Mouse (Mus musculus) MEL (cell line): ENCODE results near the gene Edc3. TPM values are rescaled to one million over a fixed set of nuclear protein-coding genes. Genes with fewer than 3 reads are reported as not detected.
A peak's percentile ranks its signal among the peaks of the same experiment; 100 is the strongest.

ENCODE experiments used
- DNase-seq: peaks from one replicate; pipeline ENCODE4 v3.0.0; 2011; ENCODE audit warnings: low read depth, low spot score
- H3K27ac ChIP-seq: 2 replicates; pipeline ENCODE4 v1.5.1; 2012; ENCODE audit warnings: low read depth, mild to moderate bottlenecking, control low read depth, low read length, moderate library complexity; ENCODE audit not compliant: control insufficient read depth
- H3K27me3 ChIP-seq, 2 experiments: fragments of 150-350 bp in 1 of 2; sonication (generic) in 1 of 2; 2 replicates each; pipeline ENCODE4 v1.6.1; 2012; ENCODE audit warnings: low read length in 2 of 2, mild to moderate bottlenecking in 2 of 2, improper control_type of control experiment in 1 of 2, moderate library complexity in 1 of 2; ENCODE audit not compliant: insufficient read depth in 2 of 2, control insufficient read depth in 1 of 2
- H3K36me3 ChIP-seq, 2 experiments: 2 replicates each; pipeline ENCODE4 v1.6.1; 2012 to 2014; ENCODE audit warnings: low read length in 2 of 2, improper control_type of control experiment in 1 of 2, inconsistent platforms in 1 of 2, mild to moderate bottlenecking in 1 of 2; ENCODE audit not compliant: insufficient read depth in 2 of 2, control insufficient read depth in 1 of 2
- H3K4me1 ChIP-seq, 2 experiments: fragments of 150-350 bp in 1 of 2; sonication (generic) in 1 of 2; 2 replicates each; pipeline ENCODE4 v1.6.1; 2012; ENCODE audit warnings: low read length in 2 of 2, improper control_type of control experiment in 1 of 2, mild to moderate bottlenecking in 1 of 2; ENCODE audit not compliant: insufficient read depth in 2 of 2, control insufficient read depth in 1 of 2
- H3K4me3 ChIP-seq, 2 experiments: fragments of 150-350 bp in 1 of 2; sonication (generic) in 1 of 2; 2 replicates each; pipeline ENCODE4 v1.5.1; 2012; ENCODE audit warnings: low read depth in 2 of 2, low read length in 2 of 2, mild to moderate bottlenecking in 2 of 2, moderate library complexity in 2 of 2, control low read depth in 1 of 2, improper control_type of control experiment in 1 of 2; ENCODE audit not compliant: control insufficient read depth in 1 of 2, insufficient read depth in 1 of 2
- H3K79me2 ChIP-seq: 2 replicates; pipeline ENCODE4 v1.6.1; 2012; ENCODE audit warnings: mild to moderate bottlenecking, low read length, moderate library complexity; ENCODE audit not compliant: control insufficient read depth, poor library complexity, insufficient read depth
- H3K9ac ChIP-seq: 2 replicates; pipeline ENCODE4 v1.6.1; 2012; ENCODE audit warnings: low read depth, mild to moderate bottlenecking, control low read depth, low read length, moderate library complexity; ENCODE audit not compliant: control insufficient read depth, poor library complexity, severe bottlenecking
- H3K9me3 ChIP-seq: fragments of 150-350 bp; sonication (generic); replicated peaks from 2 replicates; pipeline ENCODE4 v1.6.1; 2012; ENCODE audit warnings: mild to moderate bottlenecking, low read length, improper control_type of control experiment, moderate library complexity; ENCODE audit not compliant: insufficient read depth
- BHLHE40 ChIP-seq: IDR thresholded peaks from 2 replicates; pipeline ENCODE4 v1.6.1; 2012; ENCODE audit warnings: low read depth, mild to moderate bottlenecking, inconsistent platforms, low read length, improper control_type of control experiment, borderline replicate concordance
- CHD1 ChIP-seq: IDR thresholded peaks from 2 replicates; pipeline ENCODE4 v1.6.1; 2012; ENCODE audit warnings: low read depth, mild to moderate bottlenecking, inconsistent platforms, low read length, improper control_type of control experiment
- CHD2 ChIP-seq: IDR thresholded peaks from 2 replicates; pipeline ENCODE4 v1.6.1; 2011; ENCODE audit warnings: low read length, improper control_type of control experiment
- CTCF ChIP-seq, 3 experiments: IDR thresholded peaks in 2 of 3; conservative IDR thresholded peaks in 1 of 3; 2 replicates each; pipeline ENCODE4 v1.5.1; 2011 to 2012; ENCODE audit warnings: low read length in 3 of 3, low read depth in 2 of 3, mild to moderate bottlenecking in 2 of 3, improper control_type of control experiment in 1 of 3, inconsistent platforms in 1 of 3, mixed read lengths in 1 of 3, moderate library complexity in 1 of 3; ENCODE audit not compliant: control insufficient read depth in 1 of 3, insufficient read depth in 1 of 3, poor library complexity in 1 of 3, severe bottlenecking in 1 of 3
- EP300 ChIP-seq, 2 experiments: IDR thresholded peaks; 2 replicates each; pipeline ENCODE4 v1.6.1; 2011; ENCODE audit warnings: improper control_type of control experiment in 2 of 2, low read length in 2 of 2, low read depth in 1 of 2, mild to moderate bottlenecking in 1 of 2
- ETS1 ChIP-seq: IDR thresholded peaks from 2 replicates; pipeline ENCODE4 v1.6.1; 2012; ENCODE audit warnings: low read depth, mild to moderate bottlenecking, inconsistent platforms, low read length, improper control_type of control experiment, moderate library complexity
- GABPA ChIP-seq: IDR thresholded peaks from 2 replicates; pipeline ENCODE4 v1.6.1; 2012; ENCODE audit warnings: low read depth, mild to moderate bottlenecking, inconsistent platforms, low read length, improper control_type of control experiment, moderate library complexity
- GATA1 ChIP-seq: IDR thresholded peaks from 2 replicates; pipeline ENCODE4 v1.6.1; 2011; ENCODE audit warnings: low read depth, low read length, improper control_type of control experiment
- HCFC1 ChIP-seq: IDR thresholded peaks from 2 replicates; pipeline ENCODE4 v1.6.1; 2012; ENCODE audit warnings: low read depth, mild to moderate bottlenecking, inconsistent platforms, low read length, improper control_type of control experiment, moderate library complexity
- MAX ChIP-seq: IDR thresholded peaks from 2 replicates; pipeline ENCODE4 v1.6.1; 2011; ENCODE audit warnings: low read length, improper control_type of control experiment
- MAZ ChIP-seq: IDR thresholded peaks from 2 replicates; pipeline ENCODE4 v1.6.1; 2012; ENCODE audit warnings: low read depth, mild to moderate bottlenecking, inconsistent platforms, low read length, improper control_type of control experiment
- MEF2A ChIP-seq: IDR thresholded peaks from 2 replicates; pipeline ENCODE4 v1.6.1; 2014; ENCODE audit warnings: low read depth, mild to moderate bottlenecking, inconsistent platforms, low read length, improper control_type of control experiment; ENCODE audit not compliant: poor library complexity, insufficient replicate concordance, severe bottlenecking; ENCODE audit errors: extremely low read depth
- MXI1 ChIP-seq: IDR thresholded peaks from 2 replicates; pipeline ENCODE4 v1.6.1; 2011; ENCODE audit warnings: mild to moderate bottlenecking, low read depth, low read length, improper control_type of control experiment
- MYB ChIP-seq: IDR thresholded peaks from 2 replicates; pipeline ENCODE4 v1.6.1; 2011; ENCODE audit warnings: mild to moderate bottlenecking, low read depth, low read length, improper control_type of control experiment
- MYC ChIP-seq: IDR thresholded peaks from 2 replicates; pipeline ENCODE4 v1.6.1; 2011; ENCODE audit warnings: low read depth, mild to moderate bottlenecking, low read length, improper control_type of control experiment, moderate library complexity
- NELFE ChIP-seq: IDR thresholded peaks from 2 replicates; pipeline ENCODE4 v1.6.1; 2011; ENCODE audit warnings: low read depth, low read length, improper control_type of control experiment
- POLR2A ChIP-seq, 2 experiments: IDR thresholded peaks; 2 replicates each; pipeline ENCODE4 v1.6.1; 2011 to 2012; ENCODE audit warnings: low read length in 2 of 2, mild to moderate bottlenecking in 2 of 2, control low read depth in 1 of 2, improper control_type of control experiment in 1 of 2, low read depth in 1 of 2, moderate library complexity in 1 of 2; ENCODE audit not compliant: control insufficient read depth in 1 of 2, insufficient read depth in 1 of 2, poor library complexity in 1 of 2
- POLR2AphosphoS2 ChIP-seq: IDR thresholded peaks from 2 replicates; pipeline ENCODE4 v1.6.1; 2011; ENCODE audit warnings: low read length, improper control_type of control experiment
- POLR2AphosphoS5 ChIP-seq: IDR thresholded peaks from 2 replicates; pipeline ENCODE4 v1.6.1; 2012; ENCODE audit warnings: low read depth, borderline replicate concordance, mild to moderate bottlenecking, inconsistent platforms, low read length, moderate library complexity, mixed read lengths
- RAD21 ChIP-seq: IDR thresholded peaks from 2 replicates; pipeline ENCODE4 v1.6.1; 2011; ENCODE audit warnings: mild to moderate bottlenecking, low read depth, low read length, improper control_type of control experiment
- RCOR1 ChIP-seq: IDR thresholded peaks from 2 replicates; pipeline ENCODE4 v1.6.1; 2012; ENCODE audit warnings: low read depth, mild to moderate bottlenecking, inconsistent platforms, low read length, improper control_type of control experiment
- TAL1 ChIP-seq: IDR thresholded peaks from 2 replicates; pipeline ENCODE4 v1.6.1; 2012; ENCODE audit warnings: mild to moderate bottlenecking, inconsistent platforms, low read length, moderate library complexity, mixed read lengths
- TBP ChIP-seq: IDR thresholded peaks from 2 replicates; pipeline ENCODE4 v1.8.0; 2011; ENCODE audit warnings: low read depth, low read length, improper control_type of control experiment
- TCF12 ChIP-seq: IDR thresholded peaks from 2 replicates; pipeline ENCODE4 v1.6.1; 2014; ENCODE audit warnings: low read depth, mild to moderate bottlenecking, inconsistent platforms, low read length, improper control_type of control experiment, moderate library complexity
- UBTF ChIP-seq: IDR thresholded peaks from 2 replicates; pipeline ENCODE4 v1.6.1; 2012; ENCODE audit warnings: low read depth, mild to moderate bottlenecking, inconsistent platforms, low read length, improper control_type of control experiment, moderate library complexity, borderline replicate concordance; ENCODE audit not compliant: insufficient read depth
- USF2 ChIP-seq, 2 experiments: IDR thresholded peaks; 2 replicates each; pipeline ENCODE4 v1.6.1; 2011 to 2012; ENCODE audit warnings: improper control_type of control experiment in 2 of 2, low read length in 2 of 2, borderline replicate concordance in 1 of 2, inconsistent platforms in 1 of 2, low read depth in 1 of 2, mild to moderate bottlenecking in 1 of 2; ENCODE audit not compliant: insufficient read depth in 1 of 2
- ZC3H11A ChIP-seq: IDR thresholded peaks from 2 replicates; pipeline ENCODE4 v1.6.1; 2012; ENCODE audit warnings: low read depth, mild to moderate bottlenecking, inconsistent platforms, low read length, improper control_type of control experiment
- ZKSCAN1 ChIP-seq: IDR thresholded peaks from 2 replicates; pipeline ENCODE4 v1.6.1; 2012; ENCODE audit warnings: low read depth, mild to moderate bottlenecking, inconsistent platforms, low read length, improper control_type of control experiment, moderate library complexity
- ZMIZ1 ChIP-seq: IDR thresholded peaks from 2 replicates; pipeline ENCODE4 v1.6.1; 2012; ENCODE audit warnings: low read depth, mild to moderate bottlenecking, inconsistent platforms, low read length, improper control_type of control experiment, moderate library complexity
- polyA plus RNA-seq, 2 experiments: library from polyadenylated mRNA; stranded (reverse) in 1 of 2; unstranded in 1 of 2; fragments of >175 nt in 1 of 2; fragments of >200 nt in 1 of 2; gene quantifications; 2 replicates each; pipeline versions ENCODE4 v1.2.1 to v1.2.4; 2012; ENCODE audit warnings: low replicate concordance in 2 of 2, low read depth in 1 of 2; ENCODE audit not compliant: insufficient read length in 2 of 2, insufficient read depth in 1 of 2, missing spikeins in 1 of 2
- total RNA-seq: library from RNA; depleted of rRNA; stranded (reverse); fragments of 300-350 nt; gene quantifications from 2 replicates; pipeline ENCODE4 v1.2.3, GENCODE M21; 2012

Gene Edc3
- total and polyA plus RNA-seq, 3 experiments: 7.2 to 25.7 TPM; not detected in 1

DNA sequence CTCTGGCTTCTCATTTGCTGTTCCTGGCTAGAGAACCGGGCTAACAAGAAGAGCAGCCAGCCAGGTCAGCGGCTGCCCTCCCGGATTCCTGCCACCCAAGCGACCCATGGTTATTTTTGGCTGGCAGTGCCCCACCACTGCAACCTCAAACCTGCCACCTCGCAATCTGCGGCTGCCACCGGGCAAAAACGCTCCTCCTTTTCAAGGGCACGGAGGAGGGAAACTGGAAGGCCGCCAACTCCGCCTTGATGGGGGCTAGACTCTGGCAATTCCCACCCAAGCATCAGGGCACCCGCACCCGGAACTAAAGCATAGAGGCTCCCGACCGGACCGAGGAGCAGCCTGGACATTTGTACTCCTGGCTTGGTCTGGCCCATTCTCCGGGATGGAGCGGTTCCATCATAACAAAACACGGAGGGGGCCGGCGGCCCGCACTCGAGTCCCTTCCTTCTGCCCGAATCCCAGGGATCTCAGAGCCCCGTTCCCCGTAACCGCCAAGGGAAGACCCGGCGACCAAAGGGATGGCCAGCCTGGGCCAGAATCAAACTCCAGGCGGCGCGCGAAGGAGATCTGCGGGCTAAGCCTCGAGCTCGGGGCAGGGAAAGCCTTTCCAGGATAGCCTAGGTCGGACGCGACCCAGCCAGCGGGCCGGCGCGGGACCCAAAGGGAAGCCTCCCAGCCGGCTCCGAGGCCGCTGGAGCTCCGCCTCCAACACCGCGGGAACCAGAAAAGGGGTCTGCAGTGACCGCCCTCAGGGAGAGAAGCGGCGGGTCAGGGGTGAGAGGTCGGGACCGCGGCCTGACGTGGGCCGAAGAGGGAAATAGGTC lies 56.0 kb downstream of the Edc3 start:
- Histone ChIP-seq H3K27ac (peak overlapping the region; percentile 64), H3K36me3 (peaks cover 5 to 19% of the 10 kb centered on the region in 2 experiments; a peak in 3 of 4 replicates), H3K27me3 (peaks cover 0 to 1% of the 10 kb centered on the region in 2 experiments; a peak in 1 of 4 replicates), H3K9me3 (no peaks in the 10 kb centered on the region), H3K79me2 (peaks cover 47% of the 10 kb centered on the region), H3K4me3 (peak overlapping the region; percentile 96 to 97), H3K4me1 (peaks cover 5 to 30% of the 10 kb centered on the region in 2 experiments), H3K9ac (peak overlapping the region; percentile 96)
- TF ChIP-seq POLR2A (IDR thresholded peaks at IDR 0.05; ENCODE audit: control insufficient read depth in 1 of 2, insufficient read depth in 1 of 2, low read depth in 1 of 2, low read length in 2 of 2, poor library complexity in 1 of 2): peak in 1 of 2 experiments; percentile 37; a peak in 1 of 4 replicates
- TF ChIP-seq CTCF (IDR thresholded peaks at IDR 0.05 in 2 of 3, conservative IDR thresholded peaks at IDR 0.05 in 1 of 3; ENCODE audit: control insufficient read depth in 1 of 3, insufficient read depth in 1 of 3, low read depth in 2 of 3, low read length in 3 of 3, poor library complexity in 1 of 3, severe bottlenecking in 1 of 3): no peak
- peak; percentile 28; the same call in 1 of the 2 replicates for TF ChIP-seq MXI1
- DNase-seq: peak; percentile 70

DNA sequence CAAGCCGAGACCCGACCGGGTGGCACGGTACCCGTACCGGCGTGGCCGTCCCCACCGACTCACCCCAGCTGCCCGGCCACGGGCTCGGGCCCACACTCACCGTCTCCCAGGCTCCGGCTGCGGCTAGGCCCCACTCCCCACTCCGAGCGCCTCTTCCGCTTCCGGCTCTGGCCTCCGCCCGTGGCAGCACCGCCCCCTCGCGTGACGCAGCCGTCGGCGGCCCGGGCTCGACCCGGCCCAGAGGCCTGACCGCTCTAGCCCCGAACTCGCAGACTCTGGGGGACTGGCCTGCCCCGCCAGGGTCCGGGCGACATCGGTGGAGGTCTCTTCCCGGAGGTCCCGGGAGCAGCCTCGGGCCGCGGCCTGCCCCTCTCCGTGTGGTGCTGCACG lies 56.6 kb downstream of the Edc3 start:
- Histone ChIP-seq H3K27ac (peak overlapping the region; percentile 64), H3K9me3 (no peaks in the 10 kb centered on the region), H3K4me1 (peaks cover 6 to 36% of the 10 kb centered on the region in 2 experiments), H3K36me3 (peaks cover 5 to 24% of the 10 kb centered on the region in 2 experiments; a peak in 3 of 4 replicates), H3K4me3 (peak overlapping the region; percentile 96 to 97), H3K27me3 (peaks cover 0 to 1% of the 10 kb centered on the region in 2 experiments; a peak in 1 of 4 replicates), H3K9ac (peak overlapping the region; percentile 96), H3K79me2 (peaks cover 44% of the 10 kb centered on the region)
- peak; percentile 93 for DNase-seq
- TF ChIP-seq RCOR1: no peak
- TF ChIP-seq TCF12: peak; percentile 68
- peak; percentile 84 for TF ChIP-seq BHLHE40
- no peak; the same call in 1 of the 2 replicates for TF ChIP-seq CHD1
- TF ChIP-seq TAL1: no peak
- TF ChIP-seq GABPA: no peak
- TF ChIP-seq MYC: no peak
- no peak for TF ChIP-seq UBTF
- peak; percentile 87 for TF ChIP-seq HCFC1
- TF ChIP-seq ETS1: peak; percentile 45; the same call in 1 of the 2 replicates
- TF ChIP-seq MEF2A: no peak
- peak; percentile 39; the same call in 1 of the 2 replicates for TF ChIP-seq ZMIZ1
- no peak for TF ChIP-seq RAD21
- no peak for TF ChIP-seq ZKSCAN1
- TF ChIP-seq TBP: peak; percentile 36; the same call in 1 of the 2 replicates
- TF ChIP-seq CHD2: no peak
- peak; percentile 86 for TF ChIP-seq NELFE
- TF ChIP-seq MAZ: peak; percentile 56; the same call in 1 of the 2 replicates
- peak; percentile 47 to 87; a peak in 3 of 4 replicates for TF ChIP-seq POLR2A (IDR thresholded peaks at IDR 0.05; ENCODE audit: control insufficient read depth in 1 of 2, insufficient read depth in 1 of 2, low read depth in 1 of 2, low read length in 2 of 2, poor library complexity in 1 of 2)
- peak; percentile 67; the same call in 1 of the 2 replicates for TF ChIP-seq POLR2AphosphoS2
- TF ChIP-seq MYB: no peak
- TF ChIP-seq EP300 (IDR thresholded peaks at IDR 0.05; ENCODE audit: low read depth in 1 of 2, low read length in 2 of 2): no peak
- no peak for TF ChIP-seq ZC3H11A
- TF ChIP-seq POLR2AphosphoS5: no peak
- TF ChIP-seq MAX: no peak
- TF ChIP-seq GATA1: no peak
- TF ChIP-seq USF2 (IDR thresholded peaks at IDR 0.05; ENCODE audit: borderline replicate concordance in 1 of 2, insufficient read depth in 1 of 2, low read depth in 1 of 2, low read length in 2 of 2): no peak
